Mouse (Mus musculus): ENCODE data around the gene Asb2. TPM values are rescaled to one million over a fixed set of nuclear protein-coding genes. Genes with fewer than 3 reads are reported as not detected.

Asb2 gene
- polyA plus RNA-seq, 1 experiment from 2014 or later: 0.40 TPM

- DNase-seq (ENCODE audit: low spot score): peak; percentile 99
- Histone ChIP-seq H3K27ac (ENCODE audit: low read depth, low read length) (no peak overlapping the region), H3K4me2 (ENCODE audit: low read depth, low read length, severe bottlenecking) (peak overlapping the region; percentile 63), H3K36me3 (ENCODE audit: control insufficient read depth, insufficient read depth, low read length) (no peaks in the 10 kb centered on the region), H3K9me3 (ENCODE audit: control insufficient read depth, low read length) (no peaks in the 10 kb centered on the region), H3K4me1 (replicated peaks; ENCODE audit: control insufficient read depth, insufficient read depth, low read length) (no peaks in the 10 kb centered on the region), H3K27me3 (ENCODE audit: control insufficient read depth, insufficient read depth, low read length) (peaks cover 9% of the 10 kb centered on the region), H3K4me3 (ENCODE audit: low read depth, low read length) (peak overlapping the region; percentile 24), H3K9ac (ENCODE audit: low read length) (peak overlapping the region; percentile 35)
- peak; percentile 97 for ATAC-seq (replicated peaks; ENCODE audit: low FRiP score)
- 8% methylated on average over 60 of the region's 60 CpGs for WGBS
Measured at GRCm38 (mm10) chr12:103325156-103325857, 30.5 kb downstream of the Asb2 start.

- H3K4me3 ChIP-seq (ENCODE audit: low read depth, low read length): no peak overlapping the region
- DNase-seq (ENCODE audit: low spot score) (peak; percentile 70), ATAC-seq (replicated peaks; ENCODE audit: low FRiP score) (no peak)
- 47% methylated on average over 3 of the region's 3 CpGs for WGBS
- no peak overlapping the region for H3K4me2 ChIP-seq (ENCODE audit: low read depth, low read length, severe bottlenecking)
- no peak overlapping the region for H3K9ac ChIP-seq (ENCODE audit: low read length)
- no peaks in the 10 kb centered on the region for H3K36me3 ChIP-seq (ENCODE audit: control insufficient read depth, insufficient read depth, low read length)
- H3K27ac ChIP-seq (ENCODE audit: low read depth, low read length): no peak overlapping the region
- no peaks in the 10 kb centered on the region for H3K4me1 ChIP-seq (replicated peaks; ENCODE audit: control insufficient read depth, insufficient read depth, low read length)
- H3K27me3 ChIP-seq (ENCODE audit: control insufficient read depth, insufficient read depth, low read length): peaks cover 9% of the 10 kb centered on the region
- H3K9me3 ChIP-seq (ENCODE audit: control insufficient read depth, low read length): no peaks in the 10 kb centered on the region
Measured at GRCm38 (mm10) chr12:103322801-103323200, 33.0 kb downstream of the Asb2 start.

- Histone ChIP-seq H3K27ac (ENCODE audit: low read depth, low read length) (peak overlapping the region; percentile 98), H3K9me3 (ENCODE audit: control insufficient read depth, low read length) (no peaks in the 10 kb centered on the region), H3K36me3 (ENCODE audit: control insufficient read depth, insufficient read depth, low read length) (no peaks in the 10 kb centered on the region), H3K9ac (ENCODE audit: low read length) (peak overlapping the region; percentile 74), H3K27me3 (ENCODE audit: control insufficient read depth, insufficient read depth, low read length) (no peaks in the 10 kb centered on the region; the same call in 1 of the 2 replicates), H3K4me3 (ENCODE audit: low read depth, low read length) (peak overlapping the region; percentile 45), H3K4me2 (ENCODE audit: low read depth, low read length, severe bottlenecking) (peak overlapping the region; percentile 83), H3K4me1 (replicated peaks; ENCODE audit: control insufficient read depth, insufficient read depth, low read length) (peaks cover 26% of the 10 kb centered on the region)
- DNase-seq (ENCODE audit: low spot score) (peak; percentile 61), ATAC-seq (replicated peaks; ENCODE audit: low FRiP score) (no peak)
- 29% methylated on average over 20 of the region's 20 CpGs for WGBS
Measured at GRCm38 (mm10) chr12:103315831-103316545, 39.8 kb downstream of the Asb2 start.

GRCm38 (mm10) chr12:103314640-103315361 is 41.0 kb downstream of the Asb2 start:
- no peaks in the 10 kb centered on the region for H3K9me3 ChIP-seq (ENCODE audit: control insufficient read depth, low read length)
- peak overlapping the region; percentile 74 for H3K9ac ChIP-seq (ENCODE audit: low read length)
- peak overlapping the region; percentile 45 for H3K4me3 ChIP-seq (ENCODE audit: low read depth, low read length)
- no peaks in the 10 kb centered on the region for H3K36me3 ChIP-seq (ENCODE audit: control insufficient read depth, insufficient read depth, low read length)
- peak overlapping the region; percentile 98 for H3K27ac ChIP-seq (ENCODE audit: low read depth, low read length)
- ATAC-seq (replicated peaks; ENCODE audit: low FRiP score) (peak; percentile 87), DNase-seq (ENCODE audit: low spot score) (peak; percentile 90)
- no peaks in the 10 kb centered on the region; the same call in 1 of the 2 replicates for H3K27me3 ChIP-seq (ENCODE audit: control insufficient read depth, insufficient read depth, low read length)
- H3K4me1 ChIP-seq (replicated peaks; ENCODE audit: control insufficient read depth, insufficient read depth, low read length): peaks cover 26% of the 10 kb centered on the region
- H3K4me2 ChIP-seq (ENCODE audit: low read depth, low read length, severe bottlenecking): peak overlapping the region; percentile 83
- under 1% methylated on average over 25 of the region's 25 CpGs for WGBS

- H3K27ac ChIP-seq (ENCODE audit: low read depth, low read length): peak overlapping the region; percentile 98
- no peaks in the 10 kb centered on the region for H3K36me3 ChIP-seq (ENCODE audit: control insufficient read depth, insufficient read depth, low read length)
- H3K27me3 ChIP-seq (ENCODE audit: control insufficient read depth, insufficient read depth, low read length): no peaks in the 10 kb centered on the region; the same call in 1 of the 2 replicates
Measured at GRCm38 (mm10) chr12:103313871-103314639, 41.7 kb downstream of the Asb2 start.

GRCm38 (mm10) chr12:103313274-103313673 is 42.5 kb downstream of the Asb2 start:
- Histone ChIP-seq H3K27ac (ENCODE audit: low read depth, low read length) (peak overlapping the region; percentile 98), H3K27me3 (ENCODE audit: control insufficient read depth, insufficient read depth, low read length) (no peaks in the 10 kb centered on the region; the same call in 1 of the 2 replicates), H3K4me3 (ENCODE audit: low read depth, low read length) (peak overlapping the region; percentile 45), H3K9me3 (ENCODE audit: control insufficient read depth, low read length) (no peaks in the 10 kb centered on the region), H3K9ac (ENCODE audit: low read length) (peak overlapping the region; percentile 74), H3K4me2 (ENCODE audit: low read depth, low read length, severe bottlenecking) (peak overlapping the region; percentile 83), H3K36me3 (ENCODE audit: control insufficient read depth, insufficient read depth, low read length) (no peaks in the 10 kb centered on the region), H3K4me1 (replicated peaks; ENCODE audit: control insufficient read depth, insufficient read depth, low read length) (peaks cover 26% of the 10 kb centered on the region)
- ATAC-seq (replicated peaks; ENCODE audit: low FRiP score) (0 out of 2 replicates have a peak, but pooled peaks have one; percentile 2), DNase-seq (ENCODE audit: low spot score) (no peak)
- WGBS: 68% methylated on average over 6 of the region's 6 CpGs

More at GRCm38 (mm10) chr12:103313871-103314639, 41.7 kb downstream of the Asb2 start:
- peak; percentile 83 for DNase-seq (ENCODE audit: low spot score)
- peak; percentile 73 for ATAC-seq (replicated peaks; ENCODE audit: low FRiP score)
- peak overlapping the region; percentile 74 for H3K9ac ChIP-seq (ENCODE audit: low read length)
- peaks cover 26% of the 10 kb centered on the region for H3K4me1 ChIP-seq (replicated peaks; ENCODE audit: control insufficient read depth, insufficient read depth, low read length)
- H3K9me3 ChIP-seq (ENCODE audit: control insufficient read depth, low read length): no peaks in the 10 kb centered on the region
- peak overlapping the region; percentile 45 for H3K4me3 ChIP-seq (ENCODE audit: low read depth, low read length)
- 15% methylated on average over 21 of the region's 21 CpGs for WGBS
- H3K4me2 ChIP-seq (ENCODE audit: low read depth, low read length, severe bottlenecking): peak overlapping the region; percentile 83

- 96% methylated on average over 8 of the region's 8 CpGs for WGBS
Measured at GRCm38 (mm10) chr12:103311921-103312320, 43.9 kb downstream of the Asb2 start.

More at GRCm38 (mm10) chr12:103311921-103312320, 43.9 kb downstream of the Asb2 start:
- Histone ChIP-seq H3K9ac (ENCODE audit: low read length) (no peak overlapping the region), H3K36me3 (ENCODE audit: control insufficient read depth, insufficient read depth, low read length) (no peaks in the 10 kb centered on the region), H3K4me2 (ENCODE audit: low read depth, low read length, severe bottlenecking) (no peak overlapping the region), H3K27ac (ENCODE audit: low read depth, low read length) (no peak overlapping the region), H3K4me3 (ENCODE audit: low read depth, low read length) (no peak overlapping the region), H3K9me3 (ENCODE audit: control insufficient read depth, low read length) (no peaks in the 10 kb centered on the region), H3K4me1 (replicated peaks; ENCODE audit: control insufficient read depth, insufficient read depth, low read length) (peaks cover 26% of the 10 kb centered on the region), H3K27me3 (ENCODE audit: control insufficient read depth, insufficient read depth, low read length) (no peaks in the 10 kb centered on the region; the same call in 1 of the 2 replicates)
- ATAC-seq (replicated peaks; ENCODE audit: low FRiP score): no peak
- DNase-seq (ENCODE audit: low spot score): no peak

Data from forebrain, embryonic 11.5 days (tissue).